Mouse (Mus musculus) lung, embryonic 16.5 days (tissue): Measurements from ENCODE around the gene Clptm1. TPM values are rescaled to one million over a fixed set of nuclear protein-coding genes. Genes with fewer than 3 reads are reported as not detected.

Experiments
- ATAC-seq: fragments of 200-750 bp; cut with Nextera tagmentation; 2 replicates; pipeline ENCODE4 v1.8.0; 2017; ENCODE audit warnings: low read depth, mild to moderate bottlenecking, moderate library complexity
- H3K27ac ChIP-seq: fragments of 300-500 bp; sonication (generic); 2 replicates; pipeline ENCODE4 v1.5.1; 2014; ENCODE audit warnings: mild to moderate bottlenecking, control low read depth, low read length
- H3K27me3 ChIP-seq: fragments of 300-500 bp; sonication (generic); 2 replicates; pipeline ENCODE4 v1.6.1; 2014; ENCODE audit warnings: low read depth, low read length, mixed read lengths; ENCODE audit not compliant: control insufficient read depth, insufficient read depth
- H3K36me3 ChIP-seq: fragments of 300-500 bp; sonication (generic); 2 replicates; pipeline ENCODE4 v1.6.1; 2014; ENCODE audit warnings: low read length; ENCODE audit not compliant: control insufficient read depth, insufficient read depth
- H3K4me1 ChIP-seq: fragments of 300-500 bp; sonication (generic); replicated peaks from 2 replicates; pipeline ENCODE4 v1.6.1; 2014; ENCODE audit warnings: low read length, mixed read lengths; ENCODE audit not compliant: control insufficient read depth, insufficient read depth
- H3K4me2 ChIP-seq: fragments of 300-500 bp; sonication (generic); 2 replicates; pipeline ENCODE4 v1.6.1; 2014; ENCODE audit warnings: low read depth, low read length, control low read depth
- H3K4me3 ChIP-seq: fragments of 300-500 bp; sonication (generic); 2 replicates; pipeline ENCODE4 v1.5.1; 2014; ENCODE audit warnings: mild to moderate bottlenecking, low read length, control low read depth
- H3K9ac ChIP-seq: fragments of 300-500 bp; sonication (generic); 2 replicates; pipeline ENCODE4 v1.6.1; 2014; ENCODE audit warnings: low read length, control low read depth
- H3K9me3 ChIP-seq: fragments of 300-500 bp; sonication (generic); 2 replicates; pipeline ENCODE4 v1.6.1; 2016; ENCODE audit warnings: low read length; ENCODE audit not compliant: control insufficient read depth
- WGBS: fragments of 180-500 bp; shearing (Covaris S2); extraction: QIAGEN DNeasy Blood & Tissue Kit; methylation state at CpG from one replicate; pipeline ENCODE4 v1.1.7; 2014; 5-methylcytosine and 5-hydroxymethylcytosine counted together
- polyA plus RNA-seq: library from polyadenylated mRNA; unstranded; fragments of >200 nt; fragmentation: Nextera tagmentation; extraction: Ambion mirVana; gene quantifications from 2 replicates; pipeline ENCODE4 v1.2.1, GENCODE M21; 2015

Gene Clptm1
- polyA plus RNA-seq = 70.3 and 73.5 TPM in 2 replicates

DNA sequence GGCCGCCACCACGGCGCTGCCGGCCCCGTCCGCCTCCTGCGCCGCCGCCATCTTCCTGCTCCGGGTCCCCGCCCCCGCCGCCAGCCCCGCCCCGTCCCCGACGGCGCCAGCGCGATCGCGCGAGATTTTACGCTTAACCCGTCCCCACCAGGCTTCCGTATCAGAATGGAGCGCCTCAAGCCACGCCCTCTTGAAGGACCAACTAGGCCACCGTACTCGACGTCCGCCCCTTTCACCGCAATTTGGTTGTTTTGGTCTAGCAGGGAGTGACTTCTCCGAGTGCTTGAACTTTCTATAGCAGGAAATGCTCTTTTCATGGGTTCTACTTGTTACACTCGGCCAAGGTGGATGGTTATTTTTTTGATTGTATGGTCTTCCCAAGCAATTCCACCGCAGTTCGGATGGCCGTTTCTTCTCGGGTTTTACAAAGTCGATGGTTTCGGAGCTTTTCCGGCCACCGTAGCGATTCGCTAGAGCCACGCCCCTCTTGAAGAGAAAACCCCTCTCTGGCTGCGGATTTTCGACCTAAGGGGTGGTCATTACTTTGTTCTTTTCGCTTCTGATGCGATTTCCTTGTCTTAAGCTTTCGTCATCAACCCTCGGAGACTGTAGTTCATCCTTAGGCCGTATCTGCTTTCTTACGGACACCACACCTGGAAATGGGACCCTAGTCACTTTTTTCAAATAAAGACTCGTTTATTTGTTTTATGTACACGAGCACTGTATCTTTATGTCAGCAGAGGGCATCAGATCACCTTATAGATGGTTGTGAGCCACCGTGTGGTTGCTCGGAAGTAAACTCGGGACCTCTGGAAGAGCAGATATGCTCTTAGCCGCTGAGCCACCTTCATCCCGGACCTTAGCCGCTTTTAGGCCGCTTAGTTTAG lies at the start of gene Clptm1:
Clptm1 (minus strand) TSS at position 79 of the 887 bp plus-strand sequence.
- Histone ChIP-seq H3K4me1 (peaks cover 20% of the 10 kb centered on the region), H3K4me2 (peak within 1 kb of the TSS; percentile 94), H3K9me3 (no peaks in the 10 kb centered on the region), H3K9ac (peak within 1 kb of the TSS; percentile 99), H3K36me3 (peaks cover 4% of the 10 kb centered on the region; the same call in 1 of the 2 replicates), H3K4me3 (peak within 1 kb of the TSS; percentile 99), H3K27ac (peak within 1 kb of the TSS; percentile 98), H3K27me3 (no peaks in the 10 kb centered on the region)
- under 1% methylated on average over 61 of the region's 63 CpGs for WGBS
- ATAC-seq = peak; percentile 91

DNA sequence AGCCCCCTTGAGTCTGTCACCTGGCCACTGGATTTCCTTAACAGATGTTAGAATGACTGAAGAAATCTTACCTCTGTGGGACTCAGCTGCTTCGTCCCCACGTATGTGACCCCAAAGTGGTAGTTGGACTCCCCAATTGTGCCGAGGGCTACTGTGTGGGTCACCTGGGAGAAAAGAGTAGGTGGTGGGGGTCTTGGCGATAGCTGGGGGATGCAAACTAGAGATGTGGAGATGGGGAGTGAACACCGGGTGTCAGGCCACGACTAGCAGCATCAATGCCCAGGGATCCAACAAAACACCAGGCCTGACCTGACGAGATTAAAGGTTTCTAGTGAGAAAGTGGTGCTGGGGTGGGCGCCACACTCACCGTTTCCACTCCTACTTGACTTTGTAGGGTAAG lies 48.8 kb upstream of the Clptm1 start:
- WGBS = 83% methylated on average over 9 of the region's 9 CpGs
- Histone ChIP-seq H3K27ac (no peak overlapping the region), H3K4me3 (no peak overlapping the region), H3K9ac (no peak overlapping the region), H3K36me3 (peaks cover 28% of the 10 kb centered on the region), H3K4me1 (peaks cover 16% of the 10 kb centered on the region), H3K9me3 (no peaks in the 10 kb centered on the region), H3K27me3 (no peaks in the 10 kb centered on the region), H3K4me2 (no peak overlapping the region)
- ATAC-seq = no peak

GRCm38 (mm10) chr7:19713196-19713595 lies 48.4 kb upstream of the Clptm1 start:
- H3K27ac ChIP-seq = no peak overlapping the region
- no peak overlapping the region for H3K9ac ChIP-seq
- no peak overlapping the region for H3K4me3 ChIP-seq
- no peaks in the 10 kb centered on the region for H3K27me3 ChIP-seq
- 37% methylated on average over 4 of the region's 4 CpGs for WGBS
- ATAC-seq = no peak
- peaks cover 28% of the 10 kb centered on the region for H3K36me3 ChIP-seq
- H3K4me1 ChIP-seq = peaks cover 16% of the 10 kb centered on the region
- H3K4me2 ChIP-seq = no peak overlapping the region
- H3K9me3 ChIP-seq = no peaks in the 10 kb centered on the region

DNA sequence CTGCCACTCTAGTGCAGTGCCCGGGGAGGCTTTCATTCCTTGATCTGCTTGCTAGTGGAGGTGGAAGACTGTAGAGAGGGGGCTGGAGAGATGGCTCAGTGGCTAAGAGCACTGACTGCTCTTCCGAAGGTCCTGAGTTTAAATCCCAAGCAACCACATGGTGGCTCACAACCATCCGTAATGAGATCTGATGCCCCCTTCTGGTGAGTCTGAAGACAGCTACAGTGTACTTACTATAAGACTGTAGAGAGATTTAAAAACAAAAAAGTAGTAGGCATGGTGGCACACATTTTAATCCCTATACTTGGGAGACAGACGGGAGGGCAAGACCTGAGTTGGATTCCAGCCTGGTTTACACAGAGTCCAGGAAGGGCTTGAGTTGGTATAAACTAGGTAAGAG lies 47.6 kb upstream of the Clptm1 start:
- WGBS = 62% methylated on average over 4 of the region's 4 CpGs
- H3K36me3 ChIP-seq = peaks cover 28% of the 10 kb centered on the region

DNA sequence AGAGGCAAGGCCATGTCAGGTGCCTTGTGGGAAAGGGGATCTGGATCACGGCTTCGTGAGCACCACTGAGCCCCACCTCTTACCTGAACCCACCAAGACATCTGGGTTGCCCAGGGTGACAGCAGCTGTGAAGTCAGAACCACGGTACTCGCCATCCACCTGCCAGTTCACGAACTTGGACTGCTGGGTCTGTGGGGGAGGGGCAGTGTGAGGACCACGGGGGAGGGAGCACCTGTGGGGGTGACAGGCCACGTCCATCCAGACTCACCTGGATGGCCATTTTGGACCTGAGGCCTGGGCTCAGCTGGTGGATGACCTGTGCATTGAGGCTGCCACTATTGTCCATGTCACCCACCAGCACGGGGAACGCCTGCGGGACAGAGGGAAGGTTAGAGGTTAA lies 45.8 kb upstream of the Clptm1 start:
- Histone ChIP-seq H3K9me3 (no peaks in the 10 kb centered on the region), H3K4me3 (no peak overlapping the region), H3K4me2 (no peak overlapping the region), H3K27ac (no peak overlapping the region), H3K27me3 (no peaks in the 10 kb centered on the region), H3K9ac (no peak overlapping the region), H3K4me1 (peaks cover 9% of the 10 kb centered on the region), H3K36me3 (peaks cover 33% of the 10 kb centered on the region)
- no peak for ATAC-seq
- WGBS = 84% methylated on average over 10 of the region's 10 CpGs

More for the DNA sequence above, 47.6 kb upstream of the Clptm1 start:
- H3K9me3 ChIP-seq = no peaks in the 10 kb centered on the region
- no peak for ATAC-seq
- no peak overlapping the region for H3K27ac ChIP-seq
- H3K9ac ChIP-seq = no peak overlapping the region
- H3K4me3 ChIP-seq = no peak overlapping the region
- H3K4me2 ChIP-seq = no peak overlapping the region
- H3K4me1 ChIP-seq = peaks cover 16% of the 10 kb centered on the region
- H3K27me3 ChIP-seq = no peaks in the 10 kb centered on the region

- Histone ChIP-seq H3K9ac (no peak overlapping the region), H3K27me3 (no peaks in the 10 kb centered on the region), H3K4me3 (no peak overlapping the region), H3K4me1 (peaks cover 4% of the 10 kb centered on the region), H3K36me3 (peaks cover 23% of the 10 kb centered on the region), H3K4me2 (no peak overlapping the region), H3K9me3 (no peaks in the 10 kb centered on the region), H3K27ac (no peak overlapping the region)
- ATAC-seq = no peak
- WGBS = 93% methylated on average over 7 of the region's 7 CpGs
Measured at GRCm38 (mm10) chr7:19705271-19705670, 40.4 kb upstream of the Clptm1 start.

GRCm38 (mm10) chr7:19704475-19704874 lies 39.6 kb upstream of the Clptm1 start:
- Histone ChIP-seq H3K27ac (no peak overlapping the region), H3K27me3 (no peaks in the 10 kb centered on the region), H3K4me1 (peaks cover 4% of the 10 kb centered on the region), H3K36me3 (peaks cover 19% of the 10 kb centered on the region), H3K4me3 (no peak overlapping the region), H3K4me2 (no peak overlapping the region), H3K9me3 (no peaks in the 10 kb centered on the region), H3K9ac (no peak overlapping the region)
- WGBS = 82% methylated on average over 4 of the region's 4 CpGs
- ATAC-seq = no peak

GRCm38 (mm10) chr7:19702859-19703555 lies 38.2 kb upstream of the Clptm1 start:
- no peak overlapping the region for H3K4me2 ChIP-seq
- no peaks in the 10 kb centered on the region for H3K27me3 ChIP-seq
- H3K9me3 ChIP-seq = no peaks in the 10 kb centered on the region
- 87% methylated on average over 16 of the region's 16 CpGs for WGBS
- no peak overlapping the region for H3K9ac ChIP-seq
- peaks cover 11% of the 10 kb centered on the region for H3K36me3 ChIP-seq
- no peak overlapping the region for H3K4me3 ChIP-seq
- H3K4me1 ChIP-seq = peaks cover 13% of the 10 kb centered on the region
- H3K27ac ChIP-seq = no peak overlapping the region
- ATAC-seq = no peak

- Histone ChIP-seq H3K27ac (peak overlapping the region; percentile 37; the same call in 1 of the 2 replicates), H3K9me3 (peaks cover 4% of the 10 kb centered on the region; the same call in 1 of the 2 replicates), H3K27me3 (no peaks in the 10 kb centered on the region), H3K4me3 (no peak overlapping the region), H3K9ac (peak overlapping the region; percentile 49; the same call in 1 of the 2 replicates), H3K36me3 (peaks cover 15% of the 10 kb centered on the region), H3K4me2 (no peak overlapping the region), H3K4me1 (peaks cover 13% of the 10 kb centered on the region)
- WGBS = 29% methylated on average over 22 of the region's 22 CpGs
- peak; percentile 70 for ATAC-seq
Measured at GRCm38 (mm10) chr7:19701069-19701761, 36.4 kb upstream of the Clptm1 start.
